Mouse (Mus musculus) heart, embryonic 10.5 days (tissue): ENCODE data around the gene Sdr9c7. TPM values are rescaled to one million over a fixed set of nuclear protein-coding genes. Genes with fewer than 3 reads are reported as not detected.

ENCODE experiments used
- DNase-seq: peaks from one replicate; pipeline ENCODE4 v3.0.0-alpha.2; 2017; ENCODE audit warnings: low spot score
- H3K27ac ChIP-seq: fragments of 300-500 bp; sonication (generic); 2 replicates; pipeline ENCODE4 v1.5.1; 2016; ENCODE audit warnings: mild to moderate bottlenecking
- H3K27me3 ChIP-seq: fragments of 300-500 bp; sonication (generic); 2 replicates; pipeline ENCODE4 v1.6.1; 2016; ENCODE audit warnings: mild to moderate bottlenecking; ENCODE audit not compliant: poor library complexity, insufficient read depth, severe bottlenecking
- H3K36me3 ChIP-seq: fragments of 300-500 bp; sonication (generic); 2 replicates; pipeline ENCODE4 v1.6.1; 2016; ENCODE audit warnings: mild to moderate bottlenecking, moderate library complexity
- H3K4me1 ChIP-seq: fragments of 300-500 bp; sonication (generic); 2 replicates; pipeline ENCODE4 v1.6.1; 2016; ENCODE audit warnings: mild to moderate bottlenecking
- H3K4me3 ChIP-seq: fragments of 300-500 bp; sonication (generic); 2 replicates; pipeline ENCODE4 v1.5.1; 2016; ENCODE audit warnings: mild to moderate bottlenecking, moderate library complexity
- H3K9me3 ChIP-seq: fragments of 300-500 bp; sonication (generic); 2 replicates; pipeline ENCODE4 v1.6.1; 2016; ENCODE audit warnings: mild to moderate bottlenecking, moderate library complexity
- WGBS: fragments of 180-500 bp; shearing (Covaris S2); methylation state at CpG from one replicate; pipeline ENCODE4 v1.1.7; 2016; 5-methylcytosine and 5-hydroxymethylcytosine counted together
- polyA plus RNA-seq: library from polyadenylated mRNA; unstranded; fragments of >200 nt; fragmentation: Nextera tagmentation; extraction: Ambion mirVana; gene quantifications from 2 replicates; pipeline ENCODE4 v1.2.1, GENCODE M21; 2016

Sdr9c7 gene
- polyA plus RNA-seq: not detected in 2 replicates

DNA sequence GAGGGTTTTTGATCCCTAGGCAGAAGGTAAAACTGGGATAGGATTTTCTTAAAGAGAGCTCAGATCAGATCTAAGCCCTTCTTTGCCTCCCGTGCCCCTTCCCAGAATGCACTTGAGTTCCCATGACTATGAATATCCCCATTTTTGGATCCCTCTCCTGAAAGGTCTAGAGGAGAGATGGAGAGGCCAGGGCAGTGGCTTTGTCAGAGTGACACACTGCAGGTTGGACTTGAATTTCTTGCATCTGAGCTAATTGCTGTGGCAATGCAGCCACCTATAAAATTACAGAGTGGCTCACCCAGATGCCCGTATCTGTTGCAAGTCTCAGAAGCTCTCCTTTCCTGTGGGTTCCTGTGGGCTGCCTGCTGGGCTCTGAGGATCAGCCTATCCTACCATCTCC, at the start of gene Sdr9c7:
TSS of gene Sdr9c7 (plus strand) at position 301 of the 400 bp plus-strand sequence.
- no peaks in the 10 kb centered on the region for H3K9me3 ChIP-seq
- DNase-seq: no peak
- no peaks in the 10 kb centered on the region for H3K27me3 ChIP-seq
- no peaks in the 10 kb centered on the region for H3K36me3 ChIP-seq
- 75% methylated on average over 2 of the region's 2 CpGs for WGBS
- no peak within 1 kb of the TSS for H3K27ac ChIP-seq
- H3K4me1 ChIP-seq: peaks cover 5% of the 10 kb centered on the region; the same call in 1 of the 2 replicates
- no peak within 1 kb of the TSS for H3K4me3 ChIP-seq

DNA sequence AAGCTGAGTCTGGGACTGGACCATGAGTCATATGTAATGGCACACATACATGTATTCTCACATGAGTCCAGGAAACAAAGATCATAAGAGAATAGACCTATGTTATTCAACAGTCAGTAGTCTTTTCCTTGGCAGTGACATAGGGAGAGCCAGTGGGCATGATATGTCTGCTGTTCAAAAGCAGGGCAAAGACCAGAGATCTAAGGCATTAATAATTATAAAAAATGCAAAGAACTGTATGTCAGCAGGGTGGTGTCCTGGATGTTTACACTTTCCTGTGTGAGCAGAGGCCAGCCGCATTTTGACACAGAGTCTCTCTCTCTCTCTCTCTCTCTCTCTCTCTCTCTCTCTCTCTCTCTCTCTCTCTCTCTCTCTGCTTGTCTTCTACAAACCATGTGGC, 48.7 kb upstream of the Sdr9c7 start, which contains the start of gene Rdh19:
TSS of gene Rdh19 (plus strand) at position 301 of the 400 bp plus-strand sequence.
- DNase-seq: no peak
- WGBS: 71% methylated on average over 1 of the region's 1 CpGs
- Histone ChIP-seq H3K27me3 (no peaks in the 10 kb centered on the region), H3K36me3 (no peaks in the 10 kb centered on the region), H3K4me3 (no peak within 1 kb of the TSS), H3K27ac (no peak within 1 kb of the TSS), H3K4me1 (no peaks in the 10 kb centered on the region), H3K9me3 (no peaks in the 10 kb centered on the region)

DNA sequence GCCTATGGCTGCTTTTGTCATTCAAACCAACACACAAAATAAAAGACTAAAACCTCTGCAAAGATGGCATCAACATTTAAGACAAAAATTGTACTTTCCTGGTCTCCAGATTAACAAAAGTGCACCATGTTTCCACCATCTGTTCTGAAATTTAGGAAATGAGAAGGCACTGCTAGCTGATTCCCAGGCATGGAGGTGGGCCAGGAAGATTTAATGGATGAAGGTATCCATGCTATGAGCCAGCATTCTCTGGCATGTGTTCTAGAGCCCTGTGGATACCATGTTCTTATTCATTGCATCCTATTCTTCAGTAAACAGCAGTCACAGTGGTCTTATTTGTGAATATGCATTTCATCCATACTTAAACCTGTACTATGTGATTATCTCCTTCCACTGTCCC, 41.9 kb upstream of the Sdr9c7 start:
- no peaks in the 10 kb centered on the region for H3K4me1 ChIP-seq
- H3K27ac ChIP-seq: no peak overlapping the region
- no peaks in the 10 kb centered on the region for H3K27me3 ChIP-seq
- no peaks in the 10 kb centered on the region for H3K9me3 ChIP-seq
- H3K4me3 ChIP-seq: no peak overlapping the region
- no peaks in the 10 kb centered on the region for H3K36me3 ChIP-seq
- no peak for DNase-seq

DNA sequence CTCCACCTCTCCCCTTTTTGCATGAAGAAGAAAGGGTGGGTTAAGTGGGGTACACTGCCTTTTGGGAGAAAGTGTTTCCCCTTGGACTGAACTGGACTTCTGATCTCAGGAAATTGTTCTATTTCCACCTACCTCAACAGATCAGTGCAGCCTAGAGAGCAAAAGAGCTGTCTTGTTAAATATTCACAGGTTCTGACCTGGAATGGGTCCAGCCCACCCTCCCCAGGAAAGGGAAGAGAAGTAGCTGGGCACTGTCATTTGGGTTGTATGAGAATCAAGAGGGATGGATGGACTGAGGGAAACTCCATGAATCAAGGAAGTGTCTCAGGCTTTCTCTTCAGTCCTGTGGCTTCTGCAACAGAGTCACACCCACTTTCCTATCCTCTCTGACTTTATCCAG, 33.4 kb upstream of the Sdr9c7 start:
- Histone ChIP-seq H3K9me3 (no peaks in the 10 kb centered on the region), H3K27me3 (no peaks in the 10 kb centered on the region), H3K4me1 (no peaks in the 10 kb centered on the region), H3K36me3 (no peaks in the 10 kb centered on the region), H3K4me3 (no peak overlapping the region), H3K27ac (no peak overlapping the region)
- DNase-seq: no peak

DNA sequence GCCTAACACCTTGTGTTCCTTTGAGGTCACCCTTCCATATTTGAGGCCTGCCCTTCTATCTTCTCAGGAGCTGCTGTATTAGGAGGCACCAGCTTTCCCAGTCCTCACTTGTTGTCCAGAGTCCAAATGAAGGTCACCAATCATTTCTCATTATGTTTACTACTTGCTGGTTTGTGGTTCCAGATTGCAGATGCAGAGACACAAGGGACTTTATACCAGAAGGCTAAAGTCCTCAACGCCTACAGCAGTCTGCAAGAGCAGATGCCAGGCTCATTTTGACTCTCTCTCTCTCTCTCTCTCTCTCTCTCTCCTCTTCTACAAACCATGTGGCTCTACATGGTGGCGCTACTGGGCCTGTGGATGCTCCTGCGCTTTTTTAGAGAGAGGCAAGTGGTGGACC, 32.1 kb upstream of the Sdr9c7 start, which contains the start of gene Rdh16f2:
TSS of gene Rdh16f2 (plus strand) at position 243 of the 400 bp plus-strand sequence.
- Histone ChIP-seq H3K27me3 (no peaks in the 10 kb centered on the region), H3K36me3 (no peaks in the 10 kb centered on the region), H3K27ac (no peak within 1 kb of the TSS), H3K9me3 (no peaks in the 10 kb centered on the region), H3K4me3 (no peak within 1 kb of the TSS), H3K4me1 (no peaks in the 10 kb centered on the region)
- WGBS: 71% methylated on average over 3 of the region's 3 CpGs
- DNase-seq: no peak

DNA sequence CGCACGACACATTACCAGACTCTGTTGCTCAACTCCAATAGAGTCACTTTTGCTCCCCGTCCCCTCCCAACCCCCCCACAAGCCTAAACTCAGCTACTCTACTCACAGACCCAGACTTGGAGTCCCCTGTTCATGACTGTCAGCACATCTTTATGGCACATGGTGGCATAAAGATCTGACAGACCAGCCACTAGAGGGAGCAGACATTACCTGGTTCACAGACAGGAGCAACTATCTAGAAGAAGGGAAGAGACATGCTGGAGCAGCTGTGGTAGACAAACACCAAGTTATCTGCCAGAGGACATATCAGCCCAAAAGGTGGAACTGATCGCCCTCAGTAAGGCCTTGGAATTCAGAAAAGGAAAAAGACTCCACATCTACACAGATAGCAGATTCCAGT, 25.8 kb upstream of the Sdr9c7 start:
- peaks cover under 1% of the 10 kb centered on the region; the same call in 1 of the 2 replicates for H3K4me1 ChIP-seq
- H3K27me3 ChIP-seq: no peaks in the 10 kb centered on the region
- no peak for DNase-seq
- no peak overlapping the region for H3K4me3 ChIP-seq
- WGBS: 76% methylated on average over 4 of the region's 4 CpGs
- no peaks in the 10 kb centered on the region for H3K36me3 ChIP-seq
- no peaks in the 10 kb centered on the region for H3K9me3 ChIP-seq
- H3K27ac ChIP-seq: no peak overlapping the region

DNA sequence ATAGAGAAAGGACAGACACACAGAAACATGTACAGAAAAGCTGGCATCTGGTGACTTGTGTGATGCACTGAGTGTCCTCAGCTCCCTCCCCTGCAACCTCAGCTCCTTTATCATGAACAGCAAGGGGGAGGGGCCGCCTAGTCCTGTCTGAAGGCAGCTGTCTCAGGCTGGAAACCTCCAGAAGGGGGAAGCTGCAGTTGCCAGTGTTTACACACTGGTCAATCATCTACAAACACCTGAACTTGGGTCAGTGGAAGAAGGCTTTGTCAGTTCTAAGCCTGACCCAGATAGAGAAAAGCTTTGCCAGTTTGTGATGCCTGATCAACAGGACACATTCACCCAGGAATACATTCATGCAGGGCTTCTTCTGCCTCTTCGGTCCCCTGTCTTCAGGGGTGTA, 20.6 kb upstream of the Sdr9c7 start:
- WGBS: 14% methylated on average over 2 of the region's 2 CpGs
- no peaks in the 10 kb centered on the region for H3K27me3 ChIP-seq
- H3K4me3 ChIP-seq: no peak overlapping the region
- H3K36me3 ChIP-seq: no peaks in the 10 kb centered on the region
- peaks cover 21% of the 10 kb centered on the region for H3K4me1 ChIP-seq
- no peak for DNase-seq
- H3K27ac ChIP-seq: no peak overlapping the region
- no peaks in the 10 kb centered on the region for H3K9me3 ChIP-seq

DNA sequence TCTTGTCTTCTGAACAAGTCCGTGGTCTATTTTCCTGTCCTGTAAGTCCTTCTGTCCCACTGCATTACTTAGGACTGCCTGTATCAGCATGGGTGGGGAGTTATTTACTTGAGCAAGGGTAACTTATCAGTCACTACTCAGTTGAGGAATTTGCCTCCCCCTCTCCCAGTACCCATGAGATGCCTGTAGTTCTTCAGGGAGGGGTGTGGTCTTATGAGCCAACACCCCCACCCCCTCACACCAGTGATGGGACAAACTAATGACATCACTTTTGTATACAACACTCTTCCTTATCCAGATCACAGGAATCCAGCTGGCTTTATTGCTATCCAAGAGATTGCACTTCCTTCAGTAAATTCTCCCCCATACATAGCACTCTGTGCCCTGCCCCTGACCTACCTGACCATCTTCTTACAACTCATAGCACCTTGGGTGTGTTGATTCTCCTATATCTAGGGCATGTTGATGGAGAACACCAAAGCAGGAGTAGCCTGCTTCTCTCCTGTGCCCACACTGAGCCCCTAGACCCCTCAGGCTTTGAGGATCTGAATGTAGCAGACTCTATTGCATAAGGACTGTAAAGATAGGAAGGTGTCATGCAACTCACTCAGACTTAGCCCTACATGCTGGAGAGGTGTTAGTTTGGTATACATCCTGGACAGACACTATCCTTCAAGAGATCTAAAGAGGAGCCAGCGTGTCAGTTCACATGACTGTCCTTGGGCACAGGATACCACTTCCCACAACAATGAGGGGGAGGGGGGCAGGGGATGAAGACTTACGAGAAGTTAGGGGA, 19.9 kb upstream of the Sdr9c7 start:
- no peaks in the 10 kb centered on the region for H3K9me3 ChIP-seq
- WGBS: 53% methylated on average over 3 of the region's 3 CpGs
- peaks cover 21% of the 10 kb centered on the region for H3K4me1 ChIP-seq
- H3K27ac ChIP-seq: no peak overlapping the region
- no peaks in the 10 kb centered on the region for H3K36me3 ChIP-seq
- no peak for DNase-seq
- no peak overlapping the region for H3K4me3 ChIP-seq
- no peaks in the 10 kb centered on the region for H3K27me3 ChIP-seq

DNA sequence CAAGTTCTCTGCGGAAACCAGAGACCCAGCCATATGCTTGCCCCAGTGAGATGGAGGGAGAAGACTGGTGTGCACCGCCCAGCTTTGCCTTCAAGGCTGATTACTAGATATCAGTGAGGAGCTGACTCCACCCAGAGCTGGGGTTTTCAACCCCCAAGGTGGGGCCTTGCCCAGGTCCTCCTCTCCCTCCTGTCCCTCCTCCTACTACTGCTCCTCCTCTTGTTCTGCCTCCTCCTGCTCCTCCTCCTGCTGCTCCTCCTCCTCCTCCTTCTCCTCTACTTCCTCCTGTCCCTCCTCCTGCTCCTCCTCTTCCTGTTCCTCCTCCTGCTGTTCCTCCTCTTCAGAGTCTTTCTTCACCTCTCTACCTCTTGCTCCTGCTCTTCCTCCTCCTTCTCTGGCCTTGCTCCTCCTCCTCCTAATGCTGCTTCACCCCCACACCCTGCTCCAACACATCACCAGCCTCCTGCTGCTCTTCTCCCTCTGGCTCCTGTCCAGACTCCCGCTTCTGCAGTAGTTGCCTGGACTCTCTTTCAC, 19.1 kb upstream of the Sdr9c7 start:
- WGBS: 73% methylated on average over 3 of the region's 3 CpGs
- Histone ChIP-seq H3K9me3 (no peaks in the 10 kb centered on the region), H3K27ac (no peak overlapping the region), H3K36me3 (no peaks in the 10 kb centered on the region), H3K4me1 (peaks cover 21% of the 10 kb centered on the region), H3K4me3 (no peak overlapping the region), H3K27me3 (no peaks in the 10 kb centered on the region)
- DNase-seq: no peak

DNA sequence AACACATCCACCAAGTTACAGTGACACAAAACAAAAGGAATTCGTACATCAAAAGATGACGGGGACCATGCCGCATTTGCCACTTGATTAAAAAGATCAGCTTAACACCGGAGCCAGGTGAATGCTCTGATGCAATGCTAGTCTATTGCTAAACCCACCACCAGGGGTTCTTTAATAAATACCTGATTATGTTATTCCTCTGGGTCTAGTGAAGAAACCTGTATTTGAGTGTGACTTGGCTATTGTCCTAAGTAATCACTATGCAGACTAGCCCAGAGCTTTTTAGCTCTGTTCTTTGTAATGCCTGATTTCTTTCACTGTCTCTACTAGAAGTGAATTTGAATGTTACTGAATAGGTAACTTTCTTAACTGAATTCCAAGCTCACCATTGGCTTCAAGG, 17.3 kb upstream of the Sdr9c7 start:
- 84% methylated on average over 4 of the region's 4 CpGs for WGBS
- H3K4me3 ChIP-seq: no peak overlapping the region
- H3K27me3 ChIP-seq: no peaks in the 10 kb centered on the region
- no peaks in the 10 kb centered on the region for H3K36me3 ChIP-seq
- no peak overlapping the region for H3K27ac ChIP-seq
- no peaks in the 10 kb centered on the region for H3K9me3 ChIP-seq
- no peak for DNase-seq
- peaks cover 21% of the 10 kb centered on the region for H3K4me1 ChIP-seq

DNA sequence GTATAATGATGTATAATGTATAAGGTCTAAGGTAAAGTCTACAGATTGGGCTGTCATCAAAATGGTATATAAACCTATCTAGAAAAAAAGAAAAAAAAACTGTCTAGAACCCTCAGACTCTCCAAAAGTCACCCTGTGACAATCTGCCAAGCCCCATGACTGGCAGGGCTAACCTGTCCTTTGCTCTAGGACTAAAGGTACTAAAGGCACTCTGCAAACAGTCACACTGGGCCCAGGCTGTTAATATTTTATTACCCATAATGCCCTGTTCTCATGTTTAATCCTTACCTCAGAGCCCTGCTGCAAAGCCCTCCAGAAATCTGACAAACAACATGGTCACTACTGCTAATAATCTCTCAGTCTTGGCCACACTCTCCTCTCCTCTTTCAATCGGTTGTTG, 11.8 kb upstream of the Sdr9c7 start:
- WGBS: 81% methylated on average over 1 of the region's 1 CpGs

DNA sequence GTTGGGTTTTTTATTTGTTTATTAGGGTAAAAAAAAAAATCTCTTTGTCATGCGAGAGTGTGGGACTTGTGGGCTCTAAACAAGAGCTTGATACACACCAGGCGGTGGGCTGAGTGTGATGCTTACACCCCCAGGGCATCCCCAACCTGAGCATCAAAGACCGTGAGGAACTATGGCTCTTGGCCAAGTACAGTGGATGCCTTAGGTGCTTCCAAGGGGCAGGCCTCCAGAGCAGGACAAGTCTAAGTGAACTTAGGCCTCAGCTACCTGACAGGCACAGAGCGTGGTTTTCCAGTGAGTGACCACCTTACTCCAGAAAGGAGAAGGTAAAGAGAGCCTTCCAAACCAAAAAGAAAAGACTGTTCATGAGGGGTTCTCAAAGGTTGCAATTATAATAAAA, 11.3 kb upstream of the Sdr9c7 start:
- no peak for DNase-seq
- Histone ChIP-seq H3K27me3 (no peaks in the 10 kb centered on the region), H3K4me1 (peaks cover 7% of the 10 kb centered on the region; the same call in 1 of the 2 replicates), H3K9me3 (no peaks in the 10 kb centered on the region), H3K4me3 (no peak overlapping the region), H3K27ac (no peak overlapping the region), H3K36me3 (no peaks in the 10 kb centered on the region)
- WGBS: 79% methylated on average over 4 of the region's 4 CpGs

More for the DNA sequence above, 11.8 kb upstream of the Sdr9c7 start:
- no peaks in the 10 kb centered on the region for H3K27me3 ChIP-seq
- H3K36me3 ChIP-seq: no peaks in the 10 kb centered on the region
- DNase-seq: no peak
- H3K9me3 ChIP-seq: no peaks in the 10 kb centered on the region
- no peak overlapping the region for H3K27ac ChIP-seq
- H3K4me3 ChIP-seq: no peak overlapping the region
- H3K4me1 ChIP-seq: peaks cover 7% of the 10 kb centered on the region; the same call in 1 of the 2 replicates

DNA sequence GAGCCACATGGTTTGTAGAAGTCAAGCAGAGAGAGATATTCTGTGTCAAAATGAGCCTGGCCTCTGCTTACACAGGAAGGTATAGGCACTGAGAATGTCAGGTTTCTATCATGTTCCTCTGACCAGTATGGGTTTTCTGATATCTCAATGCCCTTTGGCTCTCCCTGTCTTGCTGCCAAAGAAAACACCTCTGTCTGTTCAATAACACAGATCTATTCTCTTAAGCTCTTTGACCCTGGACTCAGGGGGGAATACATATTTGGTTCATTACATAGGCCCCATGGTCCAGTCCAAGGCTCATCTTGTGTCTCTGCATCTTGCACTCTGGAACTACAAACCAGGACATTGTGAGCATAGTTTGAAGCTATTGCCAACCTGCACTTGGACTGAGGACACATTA, 9.7 kb upstream of the Sdr9c7 start, which contains the start of gene Rdh7:
TSS of gene Rdh7 (minus strand) at position 213 of the 400 bp plus-strand sequence.
- Histone ChIP-seq H3K4me1 (peaks cover 9% of the 10 kb centered on the region; the same call in 1 of the 2 replicates), H3K36me3 (no peaks in the 10 kb centered on the region), H3K4me3 (no peak within 1 kb of the TSS), H3K27ac (no peak within 1 kb of the TSS), H3K9me3 (no peaks in the 10 kb centered on the region), H3K27me3 (no peaks in the 10 kb centered on the region)
- DNase-seq: no peak
